Mouse (Mus musculus): ENCODE measurements around the gene Olfr446.

Olfr446 gene

DNA sequence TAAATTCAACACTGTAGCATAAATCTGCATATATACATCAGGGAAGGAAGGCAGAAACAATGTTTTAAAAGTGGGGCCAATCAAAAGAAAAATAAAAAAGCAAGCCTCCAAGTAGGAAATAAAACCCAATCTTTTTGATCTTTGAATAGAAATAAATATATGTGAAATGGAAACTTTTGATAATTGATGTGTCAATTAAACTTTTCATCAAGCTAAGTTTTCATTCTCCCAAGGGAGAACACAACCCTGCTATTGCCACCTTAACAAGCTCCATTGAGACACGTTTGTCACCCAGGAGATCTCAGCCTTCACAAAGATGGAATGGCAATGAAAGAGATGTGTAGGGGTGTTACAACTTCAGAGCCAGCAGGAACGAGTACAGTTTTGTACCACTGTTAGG, at the start of gene Olfr446:
Gene Olfr446, plus strand, starts transcription at position 301 of the 400 bp plus-strand sequence.
- DNase-seq (ENCODE audit: low read depth, low spot score), result no peak

- no peak for DNase-seq (ENCODE audit: low read depth, low spot score)
These were observed 44.9 kb upstream of the Olfr446 start for GRCm38 (mm10) chr6:42876323-42876722.

DNA sequence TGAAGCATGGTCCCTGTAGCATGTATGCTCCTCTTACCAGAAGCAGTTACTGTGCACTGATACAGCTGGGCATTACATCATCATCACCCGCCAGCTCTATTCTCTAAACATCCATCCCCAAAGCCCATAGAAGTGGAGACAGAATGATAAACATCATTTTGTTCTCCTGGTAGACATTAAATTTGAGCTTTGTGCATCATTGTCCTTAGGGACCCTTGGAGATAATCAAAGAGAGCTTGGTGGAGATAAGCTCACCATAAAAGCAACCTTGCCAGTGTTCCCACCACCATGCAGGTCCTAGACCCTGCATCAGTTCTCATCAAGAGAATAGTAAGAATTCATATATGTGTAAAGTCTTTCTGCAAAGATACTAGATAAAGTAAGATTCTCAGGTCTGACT, 31.0 kb upstream of the Olfr446 start, which contains the start of gene Olfr448:
Gene Olfr448, plus strand, starts transcription at position 301 of the 400 bp plus-strand sequence.
- DNase-seq (ENCODE audit: low read depth, low spot score), result no peak

DNA sequence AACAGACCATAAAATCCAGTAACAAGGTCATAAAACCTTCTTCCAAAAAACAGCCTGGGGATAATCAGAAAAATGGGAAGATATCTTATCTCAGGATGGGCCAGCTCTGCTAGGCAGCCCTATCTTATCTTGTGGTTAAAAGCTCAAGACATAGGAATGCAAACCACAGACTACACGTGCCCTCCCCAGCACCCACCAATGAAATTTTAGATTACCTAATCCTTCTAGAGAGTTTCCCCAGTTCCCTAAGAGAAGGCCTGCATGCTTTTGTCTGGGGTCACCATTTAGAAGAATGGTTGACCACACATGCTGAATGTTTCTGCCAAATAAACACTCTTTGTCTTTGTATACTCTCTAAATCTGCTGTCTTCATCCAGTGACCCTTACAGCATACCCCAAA, 20.8 kb upstream of the Olfr446 start:
- no peak for DNase-seq (ENCODE audit: low read depth, low spot score)

DNA sequence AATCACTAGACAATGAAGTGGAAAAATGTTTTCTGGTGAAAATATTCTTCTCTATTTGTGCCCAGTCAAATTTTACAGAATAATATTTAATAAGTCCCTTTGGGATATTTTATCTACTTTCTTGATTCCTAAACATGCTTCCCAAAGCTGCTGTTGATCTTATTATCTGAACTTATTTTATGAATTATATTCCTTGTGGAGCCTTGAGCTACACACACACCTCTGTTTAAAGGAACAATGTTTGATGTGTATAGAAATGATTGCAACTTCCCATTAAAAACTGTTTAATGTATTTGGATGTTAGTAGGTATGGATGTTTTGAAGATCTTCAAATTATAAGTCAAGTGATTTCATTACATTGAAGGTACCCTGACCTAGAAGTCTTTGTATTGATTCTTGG, 12.6 kb upstream of the Olfr446 start, which contains the start of gene Olfr447:
Gene Olfr447, plus strand, starts transcription at position 301 of the 400 bp plus-strand sequence.
- DNase-seq (ENCODE audit: low read depth, low spot score), result no peak

DNA sequence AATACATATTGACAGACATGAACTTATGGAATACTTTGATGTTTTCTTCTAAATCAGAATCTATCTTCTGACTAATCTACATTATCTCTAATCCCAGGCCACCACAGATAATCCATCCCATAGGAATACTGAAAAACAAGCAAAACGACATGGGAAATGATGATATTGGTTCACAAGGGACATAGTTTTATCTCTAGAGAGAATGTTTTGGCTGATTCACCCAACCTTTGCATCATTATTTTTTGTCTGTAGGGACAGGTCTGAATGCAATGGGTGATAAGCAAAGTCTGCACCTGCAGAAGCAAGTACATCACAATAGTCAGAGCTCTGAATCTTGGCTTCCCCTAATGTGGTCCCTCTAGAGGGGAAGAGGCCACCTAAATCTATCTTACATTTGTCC, 27.6 kb downstream of the Olfr446 start, which contains the start of gene Olfr444:
Gene Olfr444, plus strand, starts transcription at position 301 of the 400 bp plus-strand sequence.
- DNase-seq (ENCODE audit: low read depth, low spot score), result no peak

- DNase-seq (ENCODE audit: low read depth, low spot score), result no peak
These were observed 59.2 kb downstream of the Olfr446 start for GRCm38 (mm10) chr6:42980377-42980776.
